Mouse (Mus musculus): ENCODE data around the gene Rbfox3. TPM values are rescaled to one million over a fixed set of nuclear protein-coding genes. Genes with fewer than 3 reads are reported as not detected.

Gene Rbfox3
- polyA plus RNA-seq (2014; fragmentation: Nextera tagmentation; extraction: Ambion mirVana): 31.7 and 41.9 TPM in 2 replicates

DNA sequence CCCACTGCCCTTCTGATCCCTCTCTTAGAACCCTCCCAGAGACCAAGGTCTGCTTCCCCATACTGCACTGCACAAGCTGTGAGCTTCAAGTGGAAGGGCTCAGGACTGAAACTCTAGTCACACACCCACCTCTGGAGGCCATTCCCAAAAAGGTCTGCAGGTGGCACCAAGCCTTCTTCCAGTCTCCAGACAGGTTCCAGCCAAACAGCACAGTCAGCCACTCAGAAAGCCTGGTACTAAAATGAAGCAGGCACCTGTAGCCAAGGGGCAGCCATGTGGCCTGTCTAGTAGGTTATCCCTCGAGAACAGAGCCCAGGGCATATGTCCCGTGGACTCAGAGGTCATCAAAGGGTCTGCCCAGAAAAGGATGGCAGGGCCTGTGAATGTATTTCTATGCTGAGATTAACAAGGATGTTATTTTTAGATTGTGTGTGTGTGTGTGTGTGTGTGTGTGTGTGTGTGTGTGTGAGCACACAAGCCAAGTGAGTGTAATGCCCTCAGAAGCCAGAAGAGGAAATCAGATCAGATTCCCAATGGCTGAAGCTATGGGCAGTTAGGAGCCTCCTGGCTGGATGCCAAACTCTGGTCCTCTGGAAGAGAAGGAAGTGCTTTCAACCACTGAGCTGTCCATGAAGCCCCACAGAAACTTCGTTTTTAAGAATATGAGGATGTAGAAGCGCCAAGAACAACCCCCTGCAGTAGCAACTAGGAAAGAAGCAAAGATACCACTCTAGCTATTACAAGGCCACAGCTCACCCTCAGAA lies at the start of gene Rbfox3:
Gene Rbfox3, minus strand, starts transcription at position 291 of the 764 bp plus-strand sequence.
- Histone ChIP-seq H3K4me2 (ENCODE audit: low read length) (peak within 1 kb of the TSS; percentile 92), H3K9ac (replicated peaks; ENCODE audit: low read length) (no peak within 1 kb of the TSS), H3K9me3 (ENCODE audit: control insufficient read depth, low read length) (no peaks in the 10 kb centered on the region), H3K27me3 (ENCODE audit: control insufficient read depth, insufficient read depth, low read length) (no peaks in the 10 kb centered on the region), H3K36me3 (ENCODE audit: control insufficient read depth, insufficient read depth, low read length) (no peaks in the 10 kb centered on the region), H3K4me1 (ENCODE audit: control insufficient read depth, insufficient read depth, low read length) (peaks cover 40% of the 10 kb centered on the region), H3K4me3 (replicated peaks; ENCODE audit: low read depth, low read length) (no peak within 1 kb of the TSS), H3K27ac (replicated peaks; ENCODE audit: low read depth, low read length) (peak within 1 kb of the TSS; percentile 28)
- WGBS: 60% methylated on average over 4 of the region's 4 CpGs
- no peak for ATAC-seq (ENCODE audit: low FRiP score, low TSS enrichment)
- peak; percentile 69 for DNase-seq

DNA sequence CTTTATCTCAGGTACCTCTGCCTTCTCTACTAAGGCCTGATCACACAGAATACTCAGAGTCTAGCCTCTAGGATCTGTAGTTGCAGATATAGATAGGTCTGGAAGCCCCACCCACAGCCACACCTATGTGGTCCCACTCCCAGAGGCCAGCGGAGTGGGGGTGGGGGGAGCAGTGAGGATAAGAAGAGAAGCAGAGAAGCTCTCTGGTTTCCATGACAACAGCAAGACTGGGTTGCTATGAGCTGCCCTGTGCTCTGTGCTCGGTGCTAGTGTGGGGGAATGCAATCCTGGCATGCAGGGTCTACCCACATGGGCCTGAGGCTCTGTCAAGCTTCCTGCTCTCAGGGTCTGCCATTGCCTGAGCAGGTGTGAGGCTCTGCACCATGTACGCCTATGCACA lies 49.3 kb upstream of the Rbfox3 start:
- 0 out of 2 replicates have a peak, but pooled peaks have one; percentile 34 for ATAC-seq (ENCODE audit: low FRiP score, low TSS enrichment)

GRCm38 (mm10) chr11:118957070-118957471 lies 45.7 kb upstream of the Rbfox3 start:
- DNase-seq: peak; percentile 76
- H3K27me3 ChIP-seq (ENCODE audit: control insufficient read depth, insufficient read depth, low read length): no peaks in the 10 kb centered on the region
- 0 out of 2 replicates have a peak overlapping the region, but pooled peaks have one; percentile 1 for H3K4me2 ChIP-seq (ENCODE audit: low read length)
- H3K36me3 ChIP-seq (ENCODE audit: control insufficient read depth, insufficient read depth, low read length): no peaks in the 10 kb centered on the region
- peaks cover 39% of the 10 kb centered on the region for H3K4me1 ChIP-seq (ENCODE audit: control insufficient read depth, insufficient read depth, low read length)
- ATAC-seq (ENCODE audit: low FRiP score, low TSS enrichment): peak; percentile 47
- 40% methylated on average over 14 of the region's 14 CpGs for WGBS
- no peak overlapping the region for H3K4me3 ChIP-seq (replicated peaks; ENCODE audit: low read depth, low read length)
- no peaks in the 10 kb centered on the region for H3K9me3 ChIP-seq (ENCODE audit: control insufficient read depth, low read length)
- no peak overlapping the region for H3K9ac ChIP-seq (replicated peaks; ENCODE audit: low read length)
- H3K27ac ChIP-seq (replicated peaks; ENCODE audit: low read depth, low read length): peak overlapping the region; percentile 55

More for the DNA sequence above, 49.3 kb upstream of the Rbfox3 start:
- Histone ChIP-seq H3K4me1 (ENCODE audit: control insufficient read depth, insufficient read depth, low read length) (peaks cover 33% of the 10 kb centered on the region), H3K27ac (replicated peaks; ENCODE audit: low read depth, low read length) (0 out of 2 replicates have a peak overlapping the region, but pooled peaks have one; percentile 13), H3K4me2 (ENCODE audit: low read length) (no peak overlapping the region), H3K27me3 (ENCODE audit: control insufficient read depth, insufficient read depth, low read length) (no peaks in the 10 kb centered on the region), H3K4me3 (replicated peaks; ENCODE audit: low read depth, low read length) (no peak overlapping the region), H3K9me3 (ENCODE audit: control insufficient read depth, low read length) (no peaks in the 10 kb centered on the region), H3K36me3 (ENCODE audit: control insufficient read depth, insufficient read depth, low read length) (no peaks in the 10 kb centered on the region), H3K9ac (replicated peaks; ENCODE audit: low read length) (no peak overlapping the region)
- peak; percentile 71 for DNase-seq
- WGBS: 29% methylated on average over 3 of the region's 3 CpGs

- DNase-seq (no peak), ATAC-seq (ENCODE audit: low FRiP score, low TSS enrichment) (no peak)
- WGBS: 41% methylated on average over 6 of the region's 6 CpGs
- H3K27ac ChIP-seq (replicated peaks; ENCODE audit: low read depth, low read length): no peak overlapping the region
- no peaks in the 10 kb centered on the region for H3K9me3 ChIP-seq (ENCODE audit: control insufficient read depth, low read length)
- no peak overlapping the region for H3K4me3 ChIP-seq (replicated peaks; ENCODE audit: low read depth, low read length)
- no peaks in the 10 kb centered on the region for H3K36me3 ChIP-seq (ENCODE audit: control insufficient read depth, insufficient read depth, low read length)
- H3K4me1 ChIP-seq (ENCODE audit: control insufficient read depth, insufficient read depth, low read length): peaks cover 29% of the 10 kb centered on the region
- H3K27me3 ChIP-seq (ENCODE audit: control insufficient read depth, insufficient read depth, low read length): no peaks in the 10 kb centered on the region
- 0 out of 2 replicates have a peak overlapping the region, but pooled peaks have one; percentile 9 for H3K9ac ChIP-seq (replicated peaks; ENCODE audit: low read length)
- no peak overlapping the region for H3K4me2 ChIP-seq (ENCODE audit: low read length)
Measured at GRCm38 (mm10) chr11:118955016-118955415, 43.6 kb upstream of the Rbfox3 start.

DNA sequence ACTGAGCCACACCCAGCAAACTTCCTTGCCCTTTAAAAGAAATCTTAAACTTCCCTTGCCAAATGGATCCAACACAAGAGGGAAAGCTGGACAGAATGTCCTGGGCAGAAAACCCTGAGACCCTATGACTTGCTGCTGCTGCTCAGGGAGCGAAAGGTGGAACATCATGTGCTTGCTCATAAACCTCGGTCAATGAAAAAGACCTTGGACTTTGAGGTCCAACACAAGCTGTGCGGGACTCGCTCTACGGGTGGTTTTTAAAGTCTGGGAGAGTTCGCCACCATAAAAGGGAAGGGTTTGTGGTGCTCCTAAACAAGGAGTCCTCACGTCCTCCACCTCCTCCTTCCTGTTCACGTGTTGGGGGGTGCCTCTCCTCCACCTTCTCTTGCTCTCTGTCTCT lies 34.5 kb upstream of the Rbfox3 start:
- Histone ChIP-seq H3K36me3 (ENCODE audit: control insufficient read depth, insufficient read depth, low read length) (no peaks in the 10 kb centered on the region), H3K27me3 (ENCODE audit: control insufficient read depth, insufficient read depth, low read length) (no peaks in the 10 kb centered on the region), H3K4me2 (ENCODE audit: low read length) (no peak overlapping the region), H3K4me1 (ENCODE audit: control insufficient read depth, insufficient read depth, low read length) (0 out of 2 replicates have a peak, but pooled peaks cover 6% of the 10 kb centered on the region), H3K4me3 (replicated peaks; ENCODE audit: low read depth, low read length) (no peak overlapping the region), H3K9me3 (ENCODE audit: control insufficient read depth, low read length) (no peaks in the 10 kb centered on the region), H3K9ac (replicated peaks; ENCODE audit: low read length) (no peak overlapping the region), H3K27ac (replicated peaks; ENCODE audit: low read depth, low read length) (no peak overlapping the region)
- WGBS: 91% methylated on average over 8 of the region's 8 CpGs
- DNase-seq: no peak
- ATAC-seq (ENCODE audit: low FRiP score, low TSS enrichment): no peak

GRCm38 (mm10) chr11:118941268-118941667 lies 29.9 kb upstream of the Rbfox3 start:
- WGBS: 42% methylated on average over 5 of the region's 5 CpGs

DNA sequence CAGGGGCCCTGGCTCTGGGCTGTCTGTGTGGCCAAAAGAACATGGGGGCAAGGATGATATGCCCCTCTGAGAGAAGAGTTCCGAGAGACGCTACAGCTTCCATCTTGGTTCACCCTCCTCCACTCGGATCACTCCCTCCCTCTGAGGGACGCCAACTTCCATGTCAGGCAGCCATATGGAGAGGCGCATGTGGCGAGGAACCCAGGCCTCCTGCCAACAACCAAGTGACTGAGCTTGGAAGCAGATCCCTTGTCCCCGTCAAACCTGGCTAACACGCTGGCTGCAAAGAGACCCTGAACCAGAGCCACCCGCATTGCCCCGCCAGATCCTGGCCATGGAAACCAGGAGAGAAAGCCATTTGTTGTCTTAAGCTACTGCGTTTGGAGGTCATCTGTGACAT lies 29.1 kb upstream of the Rbfox3 start:
- H3K9ac ChIP-seq (replicated peaks; ENCODE audit: low read length): no peak overlapping the region
- H3K27me3 ChIP-seq (ENCODE audit: control insufficient read depth, insufficient read depth, low read length): no peaks in the 10 kb centered on the region
- ATAC-seq (ENCODE audit: low FRiP score, low TSS enrichment) (no peak), DNase-seq (peak; percentile 53)
- H3K27ac ChIP-seq (replicated peaks; ENCODE audit: low read depth, low read length): no peak overlapping the region
- H3K36me3 ChIP-seq (ENCODE audit: control insufficient read depth, insufficient read depth, low read length): no peaks in the 10 kb centered on the region
- no peak overlapping the region for H3K4me3 ChIP-seq (replicated peaks; ENCODE audit: low read depth, low read length)
- H3K9me3 ChIP-seq (ENCODE audit: control insufficient read depth, low read length): no peaks in the 10 kb centered on the region
- 0 out of 2 replicates have a peak, but pooled peaks cover 4% of the 10 kb centered on the region for H3K4me1 ChIP-seq (ENCODE audit: control insufficient read depth, insufficient read depth, low read length)
- 58% methylated on average over 11 of the region's 11 CpGs for WGBS
- no peak overlapping the region for H3K4me2 ChIP-seq (ENCODE audit: low read length)

More at GRCm38 (mm10) chr11:118941268-118941667, 29.9 kb upstream of the Rbfox3 start:
- DNase-seq (no peak), ATAC-seq (ENCODE audit: low FRiP score, low TSS enrichment) (no peak)
- Histone ChIP-seq H3K27me3 (ENCODE audit: control insufficient read depth, insufficient read depth, low read length) (no peaks in the 10 kb centered on the region), H3K36me3 (ENCODE audit: control insufficient read depth, insufficient read depth, low read length) (no peaks in the 10 kb centered on the region), H3K4me2 (ENCODE audit: low read length) (no peak overlapping the region), H3K4me3 (replicated peaks; ENCODE audit: low read depth, low read length) (no peak overlapping the region), H3K27ac (replicated peaks; ENCODE audit: low read depth, low read length) (no peak overlapping the region), H3K9ac (replicated peaks; ENCODE audit: low read length) (no peak overlapping the region), H3K9me3 (ENCODE audit: control insufficient read depth, low read length) (no peaks in the 10 kb centered on the region), H3K4me1 (ENCODE audit: control insufficient read depth, insufficient read depth, low read length) (0 out of 2 replicates have a peak, but pooled peaks cover 4% of the 10 kb centered on the region)

GRCm38 (mm10) chr11:118939731-118940130 lies 28.3 kb upstream of the Rbfox3 start:
- DNase-seq (no peak), ATAC-seq (ENCODE audit: low FRiP score, low TSS enrichment) (no peak)
- 94% methylated on average over 4 of the region's 4 CpGs for WGBS
- no peaks in the 10 kb centered on the region for H3K27me3 ChIP-seq (ENCODE audit: control insufficient read depth, insufficient read depth, low read length)
- H3K4me1 ChIP-seq (ENCODE audit: control insufficient read depth, insufficient read depth, low read length): 0 out of 2 replicates have a peak, but pooled peaks cover 4% of the 10 kb centered on the region
- no peak overlapping the region for H3K4me3 ChIP-seq (replicated peaks; ENCODE audit: low read depth, low read length)
- no peak overlapping the region for H3K9ac ChIP-seq (replicated peaks; ENCODE audit: low read length)
- H3K36me3 ChIP-seq (ENCODE audit: control insufficient read depth, insufficient read depth, low read length): no peaks in the 10 kb centered on the region
- no peak overlapping the region for H3K27ac ChIP-seq (replicated peaks; ENCODE audit: low read depth, low read length)
- no peaks in the 10 kb centered on the region for H3K9me3 ChIP-seq (ENCODE audit: control insufficient read depth, low read length)
- no peak overlapping the region for H3K4me2 ChIP-seq (ENCODE audit: low read length)

DNA sequence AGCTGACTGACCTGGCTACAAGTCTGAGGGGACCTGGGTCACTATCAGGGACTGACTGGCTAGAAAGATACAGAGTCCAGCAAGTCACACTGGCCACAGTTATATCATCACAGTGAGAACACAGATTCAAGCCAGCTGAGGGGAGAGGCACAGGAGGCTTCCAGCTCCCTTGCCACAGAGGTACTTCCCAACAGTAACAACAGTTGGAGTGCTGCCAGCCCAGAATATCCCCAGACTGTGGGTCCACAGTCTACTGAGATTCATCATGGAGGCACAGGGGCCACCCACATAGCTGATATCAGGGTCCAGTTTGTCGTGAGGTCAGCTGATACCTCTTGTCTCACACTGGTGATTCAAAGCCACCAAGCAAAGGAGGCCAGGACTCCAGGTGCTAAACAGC lies 23.5 kb upstream of the Rbfox3 start:
- H3K27ac ChIP-seq (replicated peaks; ENCODE audit: low read depth, low read length): no peak overlapping the region
- H3K4me3 ChIP-seq (replicated peaks; ENCODE audit: low read depth, low read length): no peak overlapping the region
- H3K27me3 ChIP-seq (ENCODE audit: control insufficient read depth, insufficient read depth, low read length): no peaks in the 10 kb centered on the region
- H3K4me1 ChIP-seq (ENCODE audit: control insufficient read depth, insufficient read depth, low read length): no peaks in the 10 kb centered on the region
- no peak for ATAC-seq (ENCODE audit: low FRiP score, low TSS enrichment)
- H3K9me3 ChIP-seq (ENCODE audit: control insufficient read depth, low read length): no peaks in the 10 kb centered on the region
- 49% methylated on average over 1 of the region's 1 CpGs for WGBS
- H3K9ac ChIP-seq (replicated peaks; ENCODE audit: low read length): no peak overlapping the region
- no peaks in the 10 kb centered on the region for H3K36me3 ChIP-seq (ENCODE audit: control insufficient read depth, insufficient read depth, low read length)
- DNase-seq: no peak
- no peak overlapping the region for H3K4me2 ChIP-seq (ENCODE audit: low read length)
